Mouse (Mus musculus) adrenal gland, postnatal 14 days (tissue): Measurements from ENCODE around the gene Emc1. TPM values are rescaled to one million over a fixed set of nuclear protein-coding genes. Genes with fewer than 3 reads are reported as not detected.

Source experiments
- DNase-seq: peaks from one replicate; pipeline ENCODE4 v3.0.0; 2021; ENCODE audit warnings: mixed read lengths
- long read RNA-seq, 2 experiments: library from polyadenylated mRNA; stranded (forward); transcript quantifications; one replicate each; pipeline ENCODE4 v2.0.0; 2021
- total RNA-seq: library from RNA; stranded (reverse); gene quantifications from 2 replicates; pipeline ENCODE4 v1.2.3, GENCODE M21; 2021

Gene Emc1
- 41.2 and 43.1 TPM in 2 replicates for total RNA-seq
- long read RNA-seq, experiment 1, full-length matches to known transcripts: 30 of 39 reads
- long read RNA-seq, experiment 1, partial matches to known transcripts: 6 of 39 reads
- long read RNA-seq, experiment 1, other reads (novel, unspliced or antisense): 3 of 39 reads
- long read RNA-seq, experiment 2, full-length matches to known transcripts: 22 of 32 reads
- long read RNA-seq, experiment 2, partial matches to known transcripts: 7 of 32 reads
- long read RNA-seq, experiment 2, other reads (novel, unspliced or antisense): 3 of 32 reads

GRCm38 (mm10) chr4:139351931-139352711, at the start of gene Emc1, which contains the start of the genes Mrto4 and Ubr4:
Gene Emc1 (plus strand): TSS chr4:139352587.
Gene Mrto4 (minus strand): TSS chr4:139352576.
Gene Ubr4 (plus strand): TSS chr4:139352609.
- DNase-seq: peak; percentile 93

- no peak for DNase-seq
Measured at GRCm38 (mm10) chr4:139305521-139305920, 46.9 kb upstream of the Emc1 start.

GRCm38 (mm10) chr4:139307916-139308315, 44.5 kb upstream of the Emc1 start:
- DNase-seq: no peak

GRCm38 (mm10) chr4:139309651-139310050, 42.7 kb upstream of the Emc1 start:
- no peak for DNase-seq

- DNase-seq: peak; percentile 99
Measured at GRCm38 (mm10) chr4:139310171-139310898, 42.1 kb upstream of the Emc1 start, which contains the start of the genes Pqlc2 and Akr7a5. Gene Pqlc2 (minus strand): TSS chr4:139310708. Gene Akr7a5 (plus strand): TSS chr4:139310744.

- DNase-seq: no peak
Measured at GRCm38 (mm10) chr4:139310899-139311701, 41.3 kb upstream of the Emc1 start.

- DNase-seq: no peak
Measured at GRCm38 (mm10) chr4:139311707-139312106, 40.7 kb upstream of the Emc1 start.

- peak; percentile 66 for DNase-seq
Measured at GRCm38 (mm10) chr4:139312632-139313031, 39.8 kb upstream of the Emc1 start.

- no peak for DNase-seq
Measured at GRCm38 (mm10) chr4:139318449-139318848, 33.9 kb upstream of the Emc1 start.

- DNase-seq: no peak
Measured at GRCm38 (mm10) chr4:139319740-139320139, 32.6 kb upstream of the Emc1 start.

- DNase-seq: peak; percentile 90
Measured at GRCm38 (mm10) chr4:139330605-139331004, 21.8 kb upstream of the Emc1 start.

GRCm38 (mm10) chr4:139334631-139335295, 17.6 kb upstream of the Emc1 start:
- DNase-seq: no peak

GRCm38 (mm10) chr4:139335507-139335906, 16.9 kb upstream of the Emc1 start:
- no peak for DNase-seq

- DNase-seq: peak; percentile 93
Measured at GRCm38 (mm10) chr4:139336822-139337483, 15.4 kb upstream of the Emc1 start.

- no peak for DNase-seq
Measured at GRCm38 (mm10) chr4:139338145-139338544, 14.2 kb upstream of the Emc1 start.

- no peak for DNase-seq
Measured at GRCm38 (mm10) chr4:139340835-139341234, 11.6 kb upstream of the Emc1 start.

- DNase-seq: peak; percentile 89
Measured at GRCm38 (mm10) chr4:139341556-139342233, 10.7 kb upstream of the Emc1 start.

- peak; percentile 58 for DNase-seq
Measured at GRCm38 (mm10) chr4:139343718-139344117, 8.7 kb upstream of the Emc1 start.

- DNase-seq: no peak
Measured at GRCm38 (mm10) chr4:139345416-139346019, 6.9 kb upstream of the Emc1 start.

- no peak for DNase-seq
Measured at GRCm38 (mm10) chr4:139352832-139353231, 445 bp downstream of the Emc1 start.
